Mouse (Mus musculus): ENCODE measurements around the gene Tasp1. TPM values are rescaled to one million over a fixed set of nuclear protein-coding genes. Genes with fewer than 3 reads are reported as not detected.

Gene Tasp1
- total and polyA plus RNA-seq, 3 experiments: 17.0 to 31.5 TPM; not detected in 1

DNA sequence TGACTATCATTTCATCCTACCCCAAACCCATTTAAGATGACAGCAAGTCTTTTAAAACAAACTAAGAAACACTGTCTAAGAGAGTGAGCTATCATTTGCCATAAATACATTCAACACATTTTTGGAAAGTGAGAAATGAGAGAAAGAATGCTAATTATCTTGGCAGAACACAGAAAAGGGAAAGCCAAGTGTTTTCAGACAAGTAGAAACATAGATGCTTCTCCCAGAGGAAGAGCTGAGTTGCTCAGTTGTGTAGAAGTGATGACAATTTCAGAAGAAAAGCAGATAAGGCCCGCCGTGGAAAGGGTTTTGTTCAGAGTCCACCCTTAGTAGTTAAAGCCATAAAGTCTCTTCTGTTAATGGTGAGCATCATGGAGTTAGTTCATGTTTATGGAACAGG is 281.7 kb downstream of the Tasp1 start:
- no peaks in the 10 kb centered on the region for H3K27me3 ChIP-seq (ENCODE audit: control insufficient read depth in 1 of 2, insufficient read depth in 2 of 2, low read length in 2 of 2)
- H3K4me1 ChIP-seq (ENCODE audit: control insufficient read depth in 1 of 2, insufficient read depth in 2 of 2, low read length in 2 of 2): no peaks in the 10 kb centered on the region
- H3K36me3 ChIP-seq (ENCODE audit: control insufficient read depth in 1 of 2, insufficient read depth in 2 of 2, low read length in 2 of 2): no peaks in the 10 kb centered on the region
- no peaks in the 10 kb centered on the region for H3K9me3 ChIP-seq (replicated peaks; ENCODE audit: insufficient read depth, low read length)
- H3K9ac ChIP-seq (ENCODE audit: control insufficient read depth, low read depth, low read length, poor library complexity, severe bottlenecking): no peak overlapping the region
- H3K4me3 ChIP-seq (ENCODE audit: control insufficient read depth in 1 of 2, insufficient read depth in 1 of 2, low read depth in 2 of 2, low read length in 2 of 2): no peak overlapping the region
- no peak for DNase-seq (ENCODE audit: low read depth, low spot score)
- H3K79me2 ChIP-seq (ENCODE audit: control insufficient read depth, insufficient read depth, low read length, poor library complexity): no peaks in the 10 kb centered on the region
- no peak overlapping the region for H3K27ac ChIP-seq (ENCODE audit: control insufficient read depth, low read depth, low read length)
- no peak for TF ChIP-seq USF2 (IDR thresholded peaks at IDR 0.05; ENCODE audit: borderline replicate concordance in 1 of 2, insufficient read depth in 1 of 2, low read depth in 1 of 2, low read length in 2 of 2)
- no peak for TF ChIP-seq CHD2 (IDR thresholded peaks at IDR 0.05; ENCODE audit: low read length)
- no peak for TF ChIP-seq ELF1 (IDR thresholded peaks at IDR 0.05; ENCODE audit: low read depth, low read length)
- TF ChIP-seq CTCF (IDR thresholded peaks at IDR 0.05 in 2 of 3, conservative IDR thresholded peaks at IDR 0.05 in 1 of 3; ENCODE audit: control insufficient read depth in 1 of 3, insufficient read depth in 1 of 3, low read depth in 2 of 3, low read length in 3 of 3, poor library complexity in 1 of 3, severe bottlenecking in 1 of 3): no peak
- no peak for TF ChIP-seq MAX (IDR thresholded peaks at IDR 0.05; ENCODE audit: low read length)
- no peak for TF ChIP-seq HCFC1 (IDR thresholded peaks at IDR 0.05; ENCODE audit: low read depth, low read length)
- no peak for TF ChIP-seq BHLHE40 (IDR thresholded peaks at IDR 0.05; ENCODE audit: borderline replicate concordance, low read depth, low read length)
- no peak for TF ChIP-seq MEF2A (IDR thresholded peaks at IDR 0.05; ENCODE audit: extremely low read depth, insufficient replicate concordance, low read depth, low read length, poor library complexity, severe bottlenecking)
- TF ChIP-seq TBP (IDR thresholded peaks at IDR 0.05; ENCODE audit: low read depth, low read length): no peak
- TF ChIP-seq EP300 (IDR thresholded peaks at IDR 0.05; ENCODE audit: low read depth in 1 of 2, low read length in 2 of 2): no peak
- TF ChIP-seq ZNF384 (IDR thresholded peaks at IDR 0.05; ENCODE audit: low read depth, low read length): no peak
- no peak for TF ChIP-seq KAT2A (conservative IDR thresholded peaks at IDR 0.05; ENCODE audit: low read depth, low read length)
- no peak for TF ChIP-seq ETS1 (IDR thresholded peaks at IDR 0.05; ENCODE audit: low read depth, low read length)
- no peak for TF ChIP-seq CHD1 (IDR thresholded peaks at IDR 0.05; ENCODE audit: low read depth, low read length)
- no peak for TF ChIP-seq MAFK (IDR thresholded peaks at IDR 0.05; ENCODE audit: borderline replicate concordance, low read depth, low read length)
- TF ChIP-seq POLR2AphosphoS5 (IDR thresholded peaks at IDR 0.05; ENCODE audit: borderline replicate concordance, low read depth, low read length): no peak
- no peak for TF ChIP-seq NELFE (IDR thresholded peaks at IDR 0.05; ENCODE audit: low read depth, low read length)
- TF ChIP-seq MAZ (IDR thresholded peaks at IDR 0.05; ENCODE audit: low read depth, low read length): no peak
- no peak for TF ChIP-seq ZKSCAN1 (IDR thresholded peaks at IDR 0.05; ENCODE audit: low read depth, low read length)
- TF ChIP-seq ZMIZ1 (IDR thresholded peaks at IDR 0.05; ENCODE audit: low read depth, low read length): no peak

DNA sequence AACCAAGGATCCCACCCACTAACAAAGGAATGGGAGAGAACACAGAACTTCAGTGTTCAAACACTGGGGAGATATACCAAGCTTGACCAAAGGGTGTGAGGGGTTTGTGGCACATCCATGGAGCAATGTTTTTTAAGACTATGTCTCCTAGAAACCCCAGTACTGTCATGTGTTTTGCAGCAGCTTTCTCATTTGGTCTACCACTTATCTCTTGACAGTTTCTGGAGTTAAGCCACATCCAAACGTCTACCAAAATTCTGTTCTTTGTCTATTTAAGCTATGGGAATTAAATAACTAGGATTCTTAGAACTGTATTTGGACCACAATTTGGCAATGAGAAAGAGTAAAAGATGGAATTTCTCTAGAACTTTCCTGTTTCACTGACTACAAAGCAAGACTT is 282.1 kb downstream of the Tasp1 start:
- Histone ChIP-seq H3K4me1 (ENCODE audit: control insufficient read depth in 1 of 2, insufficient read depth in 2 of 2, low read length in 2 of 2) (no peaks in the 10 kb centered on the region), H3K27me3 (ENCODE audit: control insufficient read depth in 1 of 2, insufficient read depth in 2 of 2, low read length in 2 of 2) (no peaks in the 10 kb centered on the region), H3K36me3 (ENCODE audit: control insufficient read depth in 1 of 2, insufficient read depth in 2 of 2, low read length in 2 of 2) (no peaks in the 10 kb centered on the region), H3K4me3 (ENCODE audit: control insufficient read depth in 1 of 2, insufficient read depth in 1 of 2, low read depth in 2 of 2, low read length in 2 of 2) (no peak overlapping the region), H3K9me3 (replicated peaks; ENCODE audit: insufficient read depth, low read length) (no peaks in the 10 kb centered on the region), H3K9ac (ENCODE audit: control insufficient read depth, low read depth, low read length, poor library complexity, severe bottlenecking) (no peak overlapping the region), H3K79me2 (ENCODE audit: control insufficient read depth, insufficient read depth, low read length, poor library complexity) (no peaks in the 10 kb centered on the region), H3K27ac (ENCODE audit: control insufficient read depth, low read depth, low read length) (no peak overlapping the region)
- no peak for DNase-seq (ENCODE audit: low read depth, low spot score)
- TF ChIP-seq MAFK (IDR thresholded peaks at IDR 0.05; ENCODE audit: borderline replicate concordance, low read depth, low read length): no peak
- TF ChIP-seq RAD21 (IDR thresholded peaks at IDR 0.05; ENCODE audit: low read depth, low read length): no peak

Other genes starting within 250 kb of the Tasp1 start
- gene Gm17374, start 85.2 kb upstream of the Tasp1 start, total RNA-seq (2012; rRNA removed): not detected in 2 replicates
- gene Gm17374, start 85.2 kb upstream of the Tasp1 start, polyA plus RNA-seq (2012; ENCODE audit: insufficient read depth in 1 of 2, insufficient read length in 2 of 2, low read depth in 1 of 2, low replicate concordance in 2 of 2, missing spikeins in 1 of 2): not detected
- 25.8 and 27.7 TPM in 2 replicates for gene Esf1, start 103.8 kb upstream of the Tasp1 start, total RNA-seq (2012; rRNA removed)
- gene Esf1, start 103.8 kb upstream of the Tasp1 start, polyA plus RNA-seq (2012; ENCODE audit: insufficient read depth in 1 of 2, insufficient read length in 2 of 2, low read depth in 1 of 2, low replicate concordance in 2 of 2, missing spikeins in 1 of 2): 10 to 100 TPM in 1 of 2 experiments, not detected in 1; 31.0 TPM
- gene Ndufaf5, start 103.8 kb upstream of the Tasp1 start, total RNA-seq (2012; rRNA removed): 17.1 and 19.6 TPM in 2 replicates
- 10 to 100 TPM in 1 of 2 experiments, not detected in 1; 21.1 TPM for gene Ndufaf5, start 103.8 kb upstream of the Tasp1 start, polyA plus RNA-seq (2012; ENCODE audit: insufficient read depth in 1 of 2, insufficient read length in 2 of 2, low read depth in 1 of 2, low replicate concordance in 2 of 2, missing spikeins in 1 of 2)